Mouse (Mus musculus) lung, adult 2 months (tissue): ENCODE measurements around the gene Tsga10ip. TPM values are rescaled to one million over a fixed set of nuclear protein-coding genes. Genes with fewer than 3 reads are reported as not detected.
A peak's percentile ranks its signal among the peaks of the same experiment; 100 is the strongest.

Experiments
- DNase-seq: peaks from one replicate; pipeline ENCODE4 v3.0.0; 2022
- H3K4me1 ChIP-seq: fragments of 200-500 bp; 2 replicates; pipeline ENCODE4 v1.6.1; 2011; ENCODE audit warnings: low read length; ENCODE audit not compliant: control insufficient read depth, insufficient read depth
- H3K4me3 ChIP-seq: fragments of 200-500 bp; replicated peaks from 2 replicates; pipeline ENCODE3; 2011; ENCODE audit warnings: low read depth, mild to moderate bottlenecking, control low read depth, low read length; ENCODE audit errors: extremely low read depth
- CTCF ChIP-seq: fragments of 200-500 bp; IDR thresholded peaks from 2 replicates; pipeline ENCODE4 v1.5.1; 2011; ENCODE audit warnings: mild to moderate bottlenecking, low read length, control low read depth; ENCODE audit not compliant: insufficient read depth
- POLR2A ChIP-seq: fragments of 200-500 bp; IDR thresholded peaks from 2 replicates; pipeline ENCODE4 v1.6.1; 2011; ENCODE audit warnings: low read depth, mild to moderate bottlenecking, control low read depth, low read length, borderline replicate concordance; ENCODE audit errors: extremely low read depth
- WGBS: fragments of 180-500 bp; shearing (Covaris S2); methylation state at CpG from one replicate; pipeline ENCODE4 v1.1.7; 2018; 5-methylcytosine and 5-hydroxymethylcytosine counted together
- polyA plus RNA-seq: library from polyadenylated mRNA; depleted of rRNA; stranded (reverse); fragments of >200 nt; gene quantifications from 2 replicates; pipeline ENCODE4 v1.2.3, GENCODE M21; 2012

Tsga10ip gene
- polyA plus RNA-seq, 1 experiment, result not detected

DNA sequence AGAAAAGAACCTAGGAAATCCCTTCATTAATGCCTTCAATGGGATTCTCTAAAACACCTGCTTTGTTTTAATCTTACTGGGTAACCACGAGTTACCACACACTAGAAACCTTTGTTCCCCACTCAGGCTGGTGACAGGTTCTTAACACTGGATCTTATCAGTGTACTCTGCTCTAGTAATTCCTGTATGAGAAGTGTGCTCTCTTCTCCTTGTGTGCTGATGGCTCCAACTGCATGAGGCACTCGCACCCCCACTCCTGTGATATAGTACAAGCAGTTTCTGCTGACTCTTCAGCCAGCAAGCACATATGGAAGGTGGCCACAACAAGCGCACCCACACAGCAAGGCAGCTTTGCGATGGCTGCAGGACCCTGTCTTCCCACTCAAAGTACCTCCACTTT is 28.1 kb downstream of the Tsga10ip start:
- no peak overlapping the region for H3K4me3 ChIP-seq

DNA sequence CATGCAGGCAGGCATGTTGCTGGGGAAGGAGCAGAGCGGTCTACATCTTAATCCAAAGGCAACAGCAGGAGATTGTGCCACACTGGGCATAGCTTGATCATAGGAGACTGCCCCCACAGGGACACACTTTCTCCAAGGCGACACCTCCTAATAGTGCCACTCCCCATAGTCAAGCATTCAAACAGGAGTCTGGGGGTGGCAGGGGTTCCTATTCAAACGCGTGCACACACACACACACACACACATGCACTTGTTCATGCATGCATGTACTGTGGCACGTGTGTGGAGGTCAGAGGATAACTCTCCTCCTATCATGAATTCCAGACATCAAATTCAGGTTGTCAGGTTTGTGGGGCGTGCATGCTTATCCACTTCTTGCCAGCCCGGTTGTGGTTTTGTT is 29.6 kb downstream of the Tsga10ip start:
- 93% methylated on average over 7 of the region's 7 CpGs for WGBS
- Histone ChIP-seq H3K4me3 (no peak overlapping the region), H3K4me1 (peaks cover 4% of the 10 kb centered on the region; the same call in 1 of the 2 replicates)
- TF ChIP-seq CTCF, result no peak
- no peak for TF ChIP-seq POLR2A
- DNase-seq, result no peak

More for the DNA sequence above, 28.1 kb downstream of the Tsga10ip start:
- no peak for TF ChIP-seq POLR2A
- TF ChIP-seq CTCF, result no peak
- 73% methylated on average over 4 of the region's 4 CpGs for WGBS
- no peaks in the 10 kb centered on the region for H3K4me1 ChIP-seq
- no peak for DNase-seq

DNA sequence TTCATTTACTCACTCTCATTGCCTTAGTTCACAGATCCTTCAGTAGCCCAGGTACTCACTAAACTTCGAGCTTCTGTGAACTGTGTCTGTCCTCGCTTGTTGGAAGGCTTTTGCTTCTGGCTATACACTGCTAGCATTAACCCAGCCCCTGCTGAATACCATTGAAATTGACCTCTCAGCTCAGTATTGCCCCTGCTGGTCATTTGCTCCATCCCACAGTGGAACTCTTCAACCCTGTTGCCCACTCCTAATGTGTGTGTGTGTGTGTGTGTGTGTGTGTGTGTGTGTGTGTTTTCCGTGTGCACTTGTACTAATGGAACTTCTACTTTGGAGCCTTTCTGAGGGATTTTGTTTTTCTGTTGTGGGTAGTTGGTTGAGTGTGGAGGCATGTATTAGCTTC is 31.4 kb downstream of the Tsga10ip start:
- Histone ChIP-seq H3K4me1 (peaks cover 6% of the 10 kb centered on the region; the same call in 1 of the 2 replicates), H3K4me3 (no peak overlapping the region)
- whole genome bisulfite sequencing, result 78% methylated on average over 3 of the region's 3 CpGs
- no peak for DNase-seq
- TF ChIP-seq CTCF, result no peak
- TF ChIP-seq POLR2A, result no peak

DNA sequence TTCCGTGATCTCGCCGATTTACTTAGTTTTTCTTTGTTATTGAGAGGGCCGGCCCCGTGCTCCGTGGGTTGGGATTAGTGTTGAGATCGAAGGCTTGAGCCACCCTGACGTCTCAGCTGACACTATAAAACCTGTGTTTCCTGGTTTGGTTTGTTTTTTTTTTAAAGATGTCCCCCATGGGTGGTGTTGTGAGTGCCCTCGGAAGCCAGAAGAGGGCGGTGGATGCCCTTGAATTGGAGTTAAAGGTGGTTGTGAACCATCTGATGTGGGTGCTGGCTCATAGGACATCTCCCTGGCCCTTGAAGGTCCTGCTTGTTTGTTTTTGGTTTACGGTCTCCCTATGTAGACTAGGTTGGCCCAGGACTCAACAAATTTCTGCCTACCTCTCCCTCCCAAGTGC is 34.9 kb downstream of the Tsga10ip start:
- 8% methylated on average over 11 of the region's 11 CpGs for WGBS
- no peak for DNase-seq
- Histone ChIP-seq H3K4me1 (peaks cover 10% of the 10 kb centered on the region; the same call in 1 of the 2 replicates), H3K4me3 (peak overlapping the region; percentile 88)
- TF ChIP-seq POLR2A (no peak), CTCF (no peak)

DNA sequence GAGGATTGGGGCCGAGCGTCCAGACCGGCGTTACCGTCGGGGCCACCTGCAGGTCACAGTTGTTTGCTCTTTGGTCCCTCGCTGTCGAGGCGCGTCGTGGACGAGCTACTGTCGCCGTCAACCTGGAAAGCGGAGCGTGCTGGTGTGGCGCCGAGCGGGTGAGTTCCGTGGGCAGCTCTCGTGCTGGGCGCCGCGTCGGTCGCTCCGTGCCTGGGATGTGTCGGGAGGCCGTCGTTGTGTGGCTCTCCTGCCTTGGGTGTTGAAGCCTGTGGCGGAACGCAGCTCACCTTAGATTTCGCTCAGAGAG is 35.3 kb downstream of the Tsga10ip start, which contains the start of gene Banf1:
TSS of gene Banf1 (minus strand) at position 116 of the 307 bp plus-strand sequence.
- DNase-seq, result no peak
- under 1% methylated on average over 33 of the region's 33 CpGs for WGBS
- no peak for TF ChIP-seq POLR2A
- no peak for TF ChIP-seq CTCF

DNA sequence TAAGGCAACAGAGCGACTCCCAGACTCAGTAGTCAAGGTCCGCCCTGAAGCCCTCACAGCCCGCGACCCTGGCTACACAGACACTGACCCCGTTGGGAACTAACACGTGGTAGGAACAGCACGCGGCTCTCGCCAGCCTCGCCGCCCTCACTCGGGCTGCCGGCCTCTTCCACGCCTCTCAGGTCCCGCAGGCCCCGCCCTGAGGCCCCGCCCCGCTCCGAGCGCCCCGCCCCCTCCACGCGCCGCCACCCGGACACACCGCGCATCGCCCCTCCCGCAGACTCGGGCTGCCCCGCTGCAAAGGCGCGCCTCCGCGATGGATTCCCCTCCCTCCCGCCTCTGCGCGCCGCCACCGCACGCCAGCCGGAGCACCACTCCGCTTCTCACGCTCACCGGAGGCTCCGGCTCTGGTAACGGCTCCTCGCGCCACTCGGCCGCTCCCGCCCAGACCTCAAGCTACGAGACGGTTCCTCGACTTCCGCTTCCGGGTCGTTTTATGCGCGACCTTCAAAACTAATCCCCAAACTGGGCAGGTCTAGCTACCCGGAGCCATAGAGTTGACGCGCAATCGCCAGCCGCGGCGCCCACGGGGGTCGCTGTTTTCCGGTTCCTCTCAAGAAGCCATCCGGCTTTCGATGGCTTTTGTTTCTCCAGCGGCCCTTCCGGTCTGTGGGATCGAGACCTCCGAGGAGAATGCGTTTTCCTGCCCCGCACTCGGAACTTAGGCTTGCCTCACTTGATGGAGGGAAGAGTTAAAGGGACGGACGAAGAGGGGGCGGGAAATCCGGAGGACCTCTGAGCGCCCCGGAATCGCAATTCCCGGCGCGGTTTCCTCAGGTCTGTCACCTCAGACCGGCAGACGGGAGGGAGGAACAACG is 35.9 kb downstream of the Tsga10ip start, which contains the start of gene Eif1ad:
TSS of gene Eif1ad (plus strand) at position 567 of the 878 bp plus-strand sequence.
- Histone ChIP-seq H3K4me1 (peaks cover 10% of the 10 kb centered on the region; the same call in 1 of the 2 replicates), H3K4me3 (peak within 1 kb of the TSS; percentile 88)
- under 1% methylated on average over 75 of the region's 92 CpGs for WGBS
- no peak for TF ChIP-seq CTCF
- peak; percentile 53; the same call in 1 of the 2 replicates for TF ChIP-seq POLR2A
- peak; percentile 96 for DNase-seq

More for the DNA sequence above, 35.3 kb downstream of the Tsga10ip start, which contains the start of gene Banf1:
- Histone ChIP-seq H3K4me3 (peak within 1 kb of the TSS; percentile 88), H3K4me1 (peaks cover 10% of the 10 kb centered on the region; the same call in 1 of the 2 replicates)

DNA sequence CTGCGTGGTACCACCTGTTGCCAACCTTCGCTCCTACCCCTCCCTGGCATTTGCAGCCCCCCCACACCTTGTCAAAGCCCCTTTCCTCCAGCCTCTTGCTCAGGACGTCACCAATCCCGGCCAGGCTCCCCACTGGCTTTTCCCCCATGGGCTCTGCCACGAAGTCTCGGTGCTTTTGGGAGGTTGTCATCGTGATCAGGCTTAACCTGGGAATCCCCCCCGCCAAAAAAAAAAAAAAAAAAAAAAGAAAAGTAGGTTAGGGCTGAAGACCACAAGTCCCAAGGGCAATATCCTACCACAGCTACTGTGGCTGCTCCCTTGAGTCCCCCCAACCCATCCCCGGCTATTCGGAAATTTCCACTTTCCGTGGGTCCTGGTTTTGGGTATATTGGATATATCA is 36.6 kb downstream of the Tsga10ip start:
- no peak for DNase-seq
- Histone ChIP-seq H3K4me3 (peak overlapping the region; percentile 54), H3K4me1 (peaks cover 10% of the 10 kb centered on the region; the same call in 1 of the 2 replicates)
- TF ChIP-seq POLR2A, result no peak
- no peak for TF ChIP-seq CTCF
- 15% methylated on average over 11 of the region's 11 CpGs for WGBS

DNA sequence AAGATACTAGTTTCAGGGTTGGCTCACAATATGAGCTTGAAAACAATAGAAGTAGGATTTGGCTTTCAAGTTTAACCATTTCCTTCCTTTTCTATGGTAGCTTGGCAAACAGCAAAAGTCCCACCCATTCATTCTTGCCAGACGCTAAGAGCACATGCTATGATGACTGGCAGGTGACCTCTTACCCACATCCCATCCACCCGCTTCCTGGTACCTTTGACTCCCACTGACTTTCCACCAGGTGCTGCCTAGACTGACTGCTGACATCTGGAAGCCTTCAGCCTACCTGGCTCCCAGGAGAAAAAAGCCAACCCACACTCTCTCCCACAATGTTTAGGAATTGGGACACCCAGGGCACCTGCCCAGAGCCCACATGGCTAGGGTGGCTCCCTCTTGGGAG is 38.2 kb downstream of the Tsga10ip start:
- Histone ChIP-seq H3K4me1 (peaks cover 10% of the 10 kb centered on the region; the same call in 1 of the 2 replicates), H3K4me3 (no peak overlapping the region)
- TF ChIP-seq POLR2A (no peak), CTCF (no peak)
- 44% methylated on average over 2 of the region's 2 CpGs for WGBS
- DNase-seq, result no peak

DNA sequence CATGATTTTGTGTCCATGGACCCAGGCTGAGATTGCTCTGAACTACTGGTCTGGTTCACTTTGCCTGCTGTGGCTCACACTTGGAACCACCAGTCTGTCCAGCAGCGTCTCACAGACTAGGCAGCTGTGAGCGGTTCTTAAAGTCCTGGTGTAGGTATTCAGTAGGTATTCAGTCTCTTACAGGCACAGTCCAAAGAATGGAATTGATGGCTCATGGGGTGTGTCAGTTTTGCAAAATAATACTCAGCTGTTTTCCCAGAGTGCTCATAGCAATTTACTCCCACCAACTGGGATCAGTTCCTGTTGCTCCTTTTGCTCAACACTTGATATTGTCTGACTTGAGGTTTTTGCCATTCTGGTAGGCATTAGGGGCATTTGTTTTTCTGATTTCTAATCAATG is 40.1 kb downstream of the Tsga10ip start:
- no peak for TF ChIP-seq POLR2A
- no peak for TF ChIP-seq CTCF
- 86% methylated on average over 2 of the region's 2 CpGs for WGBS

More for the DNA sequence above, 40.1 kb downstream of the Tsga10ip start:
- H3K4me3 ChIP-seq, result no peak overlapping the region
- H3K4me1 ChIP-seq, result peaks cover 4% of the 10 kb centered on the region; the same call in 1 of the 2 replicates
- DNase-seq, result no peak
